Comparison of ENCODE assay signal across 9 mouse cellular contexts in the genomic region with DNA sequence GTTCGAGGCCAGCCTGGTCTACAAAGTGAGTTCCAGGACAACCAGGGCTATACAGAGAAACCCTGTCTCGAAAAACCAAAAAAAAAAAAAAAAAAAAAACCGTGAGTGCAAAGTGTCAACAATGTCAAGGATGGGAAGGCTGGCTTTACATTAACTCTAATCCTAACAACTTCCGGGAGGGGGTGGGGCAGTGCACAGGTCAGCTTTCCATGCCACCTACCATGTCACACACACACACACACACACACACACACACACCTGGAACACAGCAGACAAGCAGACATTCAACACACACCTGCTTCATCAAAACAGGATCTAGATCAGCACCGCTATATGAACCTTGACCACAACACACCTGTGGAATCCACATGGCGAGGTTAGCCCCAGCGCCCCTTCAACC. TPM values are rescaled to one million over a fixed set of nuclear protein-coding genes. Genes with fewer than 3 reads are reported as not detected.
DNase-seq lines count a peak whose midpoint lies in the region; ATAC-seq lines count a peak whose summit lies in the region.
"Had no signal": no experiment of that assay in that cellular context is flagged by ENCODE, and none has a peak within 500 bp of the region (broad histone marks: within the 10 kb centered on the region; RNA-seq: fewer than 3 reads in every experiment).

No protein-coding gene starts in this region.

- 77% methylated on average over 7 of the region's 7 CpGs for WGBS in hindbrain, embryonic 13.5 days
- 90% methylated on average over 6 of the region's 7 CpGs for WGBS in midbrain, embryonic 11.5 days

- no peak for ATAC-seq in megakaryocyte, adult 5-6 weeks (ENCODE audit: poor library complexity, severe bottlenecking)
- no peak for ATAC-seq in hindbrain, embryonic 13.5 days (ENCODE audit: low FRiP score)
- no peak for ATAC-seq in midbrain, embryonic 11.5 days (ENCODE audit: low FRiP score)

- no peaks in the 10 kb centered on the region for H3K9me3 ChIP-seq in megakaryocyte, embryonic 14.5 days
- H3K9me3 ChIP-seq in hindbrain, embryonic 13.5 days = no peaks in the 10 kb centered on the region
- no peaks in the 10 kb centered on the region for H3K9me3 ChIP-seq in midbrain, embryonic 11.5 days (ENCODE audit: control insufficient read depth, low read length)
- H3K9me3 ChIP-seq: heart, embryonic 10.5 days had no signal

- peaks cover 63% of the 10 kb centered on the region for H3K4me1 ChIP-seq in megakaryocyte, embryonic 14.5 days
- peaks cover 70% of the 10 kb centered on the region for H3K4me1 ChIP-seq in hindbrain, embryonic 13.5 days (replicated peaks)
- peaks cover 35% of the 10 kb centered on the region for H3K4me1 ChIP-seq in midbrain, embryonic 11.5 days (ENCODE audit: control insufficient read depth, insufficient read depth, low read length)

- peak overlapping the region; percentile 95 for H3K9ac ChIP-seq in hindbrain, embryonic 13.5 days
- peak overlapping the region; percentile 91; the same call in 1 of the 2 replicates for H3K9ac ChIP-seq in midbrain, embryonic 11.5 days (ENCODE audit: low read length)

- H3K36me3 ChIP-seq in megakaryocyte, embryonic 14.5 days (replicated peaks; ENCODE audit: low read length) = peaks cover 51% of the 10 kb centered on the region
- H3K36me3 ChIP-seq in hindbrain, embryonic 13.5 days = peaks cover 39% of the 10 kb centered on the region
- peaks cover 10% of the 10 kb centered on the region for H3K36me3 ChIP-seq in midbrain, embryonic 11.5 days (ENCODE audit: control insufficient read depth, insufficient read depth, low read length)

- H3K27ac ChIP-seq in hindbrain, embryonic 13.5 days = 0 out of 2 replicates have a peak overlapping the region, but pooled peaks have one; percentile 99
- H3K27ac ChIP-seq in midbrain, embryonic 11.5 days (ENCODE audit: low read depth, low read length) = no peak overlapping the region
- H3K27ac ChIP-seq: heart, embryonic 10.5 days had no signal

- no peak for DNase-seq in midbrain, embryonic 11.5 days (ENCODE audit: low spot score, missing footprints)
- no peak for DNase-seq in urinary bladder, postnatal 14 days (ENCODE audit: low spot score)
- DNase-seq in cerebellum, adult 11 months = no peak
- DNase-seq in embryo, embryonic 10 days (ENCODE audit: low spot score) = no peak
- DNase-seq: cerebellum, adult 8-10 months had no signal

- peak overlapping the region; percentile 83 for H3K4me3 ChIP-seq in megakaryocyte, embryonic 14.5 days (replicated peaks)
- peak overlapping the region; percentile 90 for H3K4me3 ChIP-seq in hindbrain, embryonic 13.5 days
- H3K4me3 ChIP-seq in midbrain, embryonic 11.5 days (ENCODE audit: low read depth, low read length) = peak overlapping the region; percentile 81; the same call in 1 of the 2 replicates

- peak overlapping the region; percentile 91 for H3K4me2 ChIP-seq in hindbrain, embryonic 13.5 days
- H3K4me2 ChIP-seq in midbrain, embryonic 11.5 days = peak overlapping the region; percentile 66

- no peaks in the 10 kb centered on the region for H3K27me3 ChIP-seq in megakaryocyte, embryonic 14.5 days (replicated peaks)
- H3K27me3 ChIP-seq in hindbrain, embryonic 13.5 days = no peaks in the 10 kb centered on the region
- no peaks in the 10 kb centered on the region for H3K27me3 ChIP-seq in midbrain, embryonic 11.5 days (ENCODE audit: control insufficient read depth, insufficient read depth, low read length)

RNA-seq across cellular contexts. Expression of a gene that starts 2.3 kb away (rescaled TPM):
- 249 and 952 TPM in 2 replicates for polyA plus RNA-seq in megakaryocyte, embryonic 14.5 days (2012; ENCODE audit: insufficient read depth, low replicate concordance)
- total RNA-seq in megakaryocyte, adult 5-6 weeks (2015) = 19.4 and 23.7 TPM in 2 replicates
- total RNA-seq in megakaryocyte, adult 5-6 weeks (2017) = 8.6 and 9.0 TPM in 2 replicates
- polyA plus RNA-seq in hindbrain, embryonic 13.5 days (2015; fragmentation: Nextera tagmentation; extraction: Ambion mirVana) = 142 and 147 TPM in 2 replicates
- 69.5 and 75.4 TPM in 2 replicates for polyA plus RNA-seq in midbrain, embryonic 11.5 days (2014; fragmentation: Nextera tagmentation; extraction: Ambion mirVana)

RNA-seq across cellular contexts. Expression of a gene that starts 5.7 kb away (rescaled TPM):
- 69.9 and 126 TPM in 2 replicates for polyA plus RNA-seq in megakaryocyte, embryonic 14.5 days (2012; ENCODE audit: insufficient read depth, low replicate concordance)
- 4.6 and 4.7 TPM in 2 replicates for total RNA-seq in megakaryocyte, adult 5-6 weeks (2015)
- total RNA-seq in megakaryocyte, adult 5-6 weeks (2017) = 11.1 and 11.3 TPM in 2 replicates
- polyA plus RNA-seq in hindbrain, embryonic 13.5 days (2015; fragmentation: Nextera tagmentation; extraction: Ambion mirVana) = 19.3 and 19.8 TPM in 2 replicates
- polyA plus RNA-seq in midbrain, embryonic 11.5 days (2014; fragmentation: Nextera tagmentation; extraction: Ambion mirVana) = 18.8 and 23.1 TPM in 2 replicates

RNA-seq across cellular contexts. Expression of a gene that starts 20.6 kb away (rescaled TPM):
- polyA plus RNA-seq in megakaryocyte, embryonic 14.5 days (2012; ENCODE audit: insufficient read depth, low replicate concordance) = 191 and 368 TPM in 2 replicates
- 21.3 and 29.0 TPM in 2 replicates for total RNA-seq in megakaryocyte, adult 5-6 weeks (2015)
- total RNA-seq in megakaryocyte, adult 5-6 weeks (2017) = 5.9 and 8.7 TPM in 2 replicates
- 495 and 503 TPM in 2 replicates for polyA plus RNA-seq in hindbrain, embryonic 13.5 days (2015; fragmentation: Nextera tagmentation; extraction: Ambion mirVana)
- polyA plus RNA-seq in midbrain, embryonic 11.5 days (2014; fragmentation: Nextera tagmentation; extraction: Ambion mirVana) = 316 and 350 TPM in 2 replicates

RNA-seq across cellular contexts. Expression of a gene that starts 33.2 kb away (rescaled TPM):
- polyA plus RNA-seq in megakaryocyte, embryonic 14.5 days (2012; ENCODE audit: insufficient read depth, low replicate concordance) = 30.0 and 36.4 TPM in 2 replicates
- 75.1 and 89.7 TPM in 2 replicates for total RNA-seq in megakaryocyte, adult 5-6 weeks (2015)
- 109 and 129 TPM in 2 replicates for total RNA-seq in megakaryocyte, adult 5-6 weeks (2017)
- polyA plus RNA-seq in hindbrain, embryonic 13.5 days (2015; fragmentation: Nextera tagmentation; extraction: Ambion mirVana) = 34.1 and 35.8 TPM in 2 replicates
- 26.1 and 28.6 TPM in 2 replicates for polyA plus RNA-seq in midbrain, embryonic 11.5 days (2014; fragmentation: Nextera tagmentation; extraction: Ambion mirVana)

RNA-seq across cellular contexts. Expression of a gene that starts 39.1 kb away (rescaled TPM):
- 137 and 235 TPM in 2 replicates for polyA plus RNA-seq in megakaryocyte, embryonic 14.5 days (2012; ENCODE audit: insufficient read depth, low replicate concordance)
- total RNA-seq in megakaryocyte, adult 5-6 weeks (2015) = 33.2 and 36.1 TPM in 2 replicates
- 20.2 and 33.6 TPM in 2 replicates for total RNA-seq in megakaryocyte, adult 5-6 weeks (2017)
- 105 and 108 TPM in 2 replicates for polyA plus RNA-seq in hindbrain, embryonic 13.5 days (2015; fragmentation: Nextera tagmentation; extraction: Ambion mirVana)
- 68.0 and 74.8 TPM in 2 replicates for polyA plus RNA-seq in midbrain, embryonic 11.5 days (2014; fragmentation: Nextera tagmentation; extraction: Ambion mirVana)
